Mouse (Mus musculus): ENCODE data around the gene Cmtm5. TPM values are rescaled to one million over a fixed set of nuclear protein-coding genes. Genes with fewer than 3 reads are reported as not detected.

Gene Cmtm5
- polyA plus RNA-seq, 1 experiment = not detected

GRCm38 (mm10) chr14:54929801-54930200, 6.3 kb upstream of the Cmtm5 start:
- H3K36me3 ChIP-seq (ENCODE audit: control insufficient read depth, insufficient read depth, low read length, poor library complexity, severe bottlenecking) = no peaks in the 10 kb centered on the region
- peaks cover 14% of the 10 kb centered on the region for H3K4me1 ChIP-seq (ENCODE audit: control insufficient read depth, insufficient read depth, low read length)
- H3K4me3 ChIP-seq (ENCODE audit: low read depth, low read length) = no peak overlapping the region
- peak overlapping the region; percentile 64 for H3K9ac ChIP-seq (ENCODE audit: low read depth, poor library complexity, severe bottlenecking)
- no peaks in the 10 kb centered on the region for H3K27me3 ChIP-seq (ENCODE audit: control insufficient read depth, insufficient read depth, low read length, poor library complexity, severe bottlenecking)
- TF ChIP-seq EP300 (IDR thresholded peaks at IDR 0.05; ENCODE audit: insufficient read depth, low read depth, low read length) (peak; percentile 87), CTCF (IDR thresholded peaks at IDR 0.05; ENCODE audit: low read depth, low read length) (no peak), POLR2A (IDR thresholded peaks at IDR 0.05; ENCODE audit: insufficient read depth, low read length) (no peak)
- H3K27ac ChIP-seq (ENCODE audit: insufficient read depth, low read length) = peak overlapping the region; percentile 80
- no peaks in the 10 kb centered on the region for H3K9me3 ChIP-seq (replicated peaks; ENCODE audit: control insufficient read depth, insufficient read depth, low read length, poor library complexity, severe bottlenecking)

- Histone ChIP-seq H3K4me1 (ENCODE audit: control insufficient read depth, insufficient read depth, low read length) (peaks cover 14% of the 10 kb centered on the region), H3K9ac (ENCODE audit: low read depth, poor library complexity, severe bottlenecking) (peak overlapping the region; percentile 64), H3K36me3 (ENCODE audit: control insufficient read depth, insufficient read depth, low read length, poor library complexity, severe bottlenecking) (no peaks in the 10 kb centered on the region), H3K4me3 (ENCODE audit: low read depth, low read length) (no peak overlapping the region), H3K9me3 (replicated peaks; ENCODE audit: control insufficient read depth, insufficient read depth, low read length, poor library complexity, severe bottlenecking) (no peaks in the 10 kb centered on the region), H3K27ac (ENCODE audit: insufficient read depth, low read length) (peak overlapping the region; percentile 80), H3K27me3 (ENCODE audit: control insufficient read depth, insufficient read depth, low read length, poor library complexity, severe bottlenecking) (no peaks in the 10 kb centered on the region)
- TF ChIP-seq CTCF (IDR thresholded peaks at IDR 0.05; ENCODE audit: low read depth, low read length) = no peak
- TF ChIP-seq EP300 (IDR thresholded peaks at IDR 0.05; ENCODE audit: insufficient read depth, low read depth, low read length) = peak; percentile 75
Measured at GRCm38 (mm10) chr14:54930431-54930830, 5.6 kb upstream of the Cmtm5 start.

- Histone ChIP-seq H3K27me3 (ENCODE audit: control insufficient read depth, insufficient read depth, low read length, poor library complexity, severe bottlenecking) (no peaks in the 10 kb centered on the region), H3K27ac (ENCODE audit: insufficient read depth, low read length) (no peak within 1 kb of the TSS), H3K4me3 (ENCODE audit: low read depth, low read length) (no peak within 1 kb of the TSS), H3K9me3 (replicated peaks; ENCODE audit: control insufficient read depth, insufficient read depth, low read length, poor library complexity, severe bottlenecking) (no peaks in the 10 kb centered on the region), H3K9ac (ENCODE audit: low read depth, poor library complexity, severe bottlenecking) (no peak within 1 kb of the TSS), H3K36me3 (ENCODE audit: control insufficient read depth, insufficient read depth, low read length, poor library complexity, severe bottlenecking) (no peaks in the 10 kb centered on the region), H3K4me1 (ENCODE audit: control insufficient read depth, insufficient read depth, low read length) (peaks cover 11% of the 10 kb centered on the region)
- TF ChIP-seq POLR2A (IDR thresholded peaks at IDR 0.05; ENCODE audit: insufficient read depth, low read length) (no peak), EP300 (IDR thresholded peaks at IDR 0.05; ENCODE audit: insufficient read depth, low read depth, low read length) (no peak), CTCF (IDR thresholded peaks at IDR 0.05; ENCODE audit: low read depth, low read length) (no peak)
Measured at GRCm38 (mm10) chr14:54932645-54933150, 3.4 kb upstream of the Cmtm5 start, which contains the start of gene Il25. TSS of gene Il25 (plus strand) at chr14:54932695.

GRCm38 (mm10) chr14:54936831-54937160, 735 bp downstream of the Cmtm5 start:
- TF ChIP-seq EP300 (IDR thresholded peaks at IDR 0.05; ENCODE audit: insufficient read depth, low read depth, low read length) (no peak), POLR2A (IDR thresholded peaks at IDR 0.05; ENCODE audit: insufficient read depth, low read length) (no peak), CTCF (IDR thresholded peaks at IDR 0.05; ENCODE audit: low read depth, low read length) (no peak)
- no peak overlapping the region for H3K4me3 ChIP-seq (ENCODE audit: low read depth, low read length)
- no peaks in the 10 kb centered on the region for H3K27me3 ChIP-seq (ENCODE audit: control insufficient read depth, insufficient read depth, low read length, poor library complexity, severe bottlenecking)
- no peaks in the 10 kb centered on the region for H3K36me3 ChIP-seq (ENCODE audit: control insufficient read depth, insufficient read depth, low read length, poor library complexity, severe bottlenecking)
- peaks cover 6% of the 10 kb centered on the region for H3K4me1 ChIP-seq (ENCODE audit: control insufficient read depth, insufficient read depth, low read length)
- H3K9ac ChIP-seq (ENCODE audit: low read depth, poor library complexity, severe bottlenecking) = no peak overlapping the region
- H3K9me3 ChIP-seq (replicated peaks; ENCODE audit: control insufficient read depth, insufficient read depth, low read length, poor library complexity, severe bottlenecking) = no peaks in the 10 kb centered on the region
- no peak overlapping the region for H3K27ac ChIP-seq (ENCODE audit: insufficient read depth, low read length)

- TF ChIP-seq POLR2A (IDR thresholded peaks at IDR 0.05; ENCODE audit: insufficient read depth, low read length) = no peak
- TF ChIP-seq CTCF (IDR thresholded peaks at IDR 0.05; ENCODE audit: low read depth, low read length) = no peak
- TF ChIP-seq EP300 (IDR thresholded peaks at IDR 0.05; ENCODE audit: insufficient read depth, low read depth, low read length) = no peak
- Histone ChIP-seq H3K27me3 (ENCODE audit: control insufficient read depth, insufficient read depth, low read length, poor library complexity, severe bottlenecking) (no peaks in the 10 kb centered on the region), H3K27ac (ENCODE audit: insufficient read depth, low read length) (no peak overlapping the region), H3K9ac (ENCODE audit: low read depth, poor library complexity, severe bottlenecking) (no peak overlapping the region), H3K4me1 (ENCODE audit: control insufficient read depth, insufficient read depth, low read length) (peaks cover 4% of the 10 kb centered on the region), H3K36me3 (ENCODE audit: control insufficient read depth, insufficient read depth, low read length, poor library complexity, severe bottlenecking) (no peaks in the 10 kb centered on the region), H3K9me3 (replicated peaks; ENCODE audit: control insufficient read depth, insufficient read depth, low read length, poor library complexity, severe bottlenecking) (no peaks in the 10 kb centered on the region), H3K4me3 (ENCODE audit: low read depth, low read length) (no peak overlapping the region)
Measured at GRCm38 (mm10) chr14:54937361-54938182, 1.5 kb downstream of the Cmtm5 start.
